Mouse (Mus musculus) MEL (cell line): Measurements from ENCODE around the gene Ccdc155. TPM values are rescaled to one million over a fixed set of nuclear protein-coding genes. Genes with fewer than 3 reads are reported as not detected.
A peak's percentile ranks its signal among the peaks of the same experiment; 100 is the strongest.

Source experiments
- DNase-seq: peaks from one replicate; pipeline ENCODE4 v3.0.0; 2011; ENCODE audit warnings: low read depth, low spot score
- H3K27ac ChIP-seq: 2 replicates; pipeline ENCODE4 v1.5.1; 2012; ENCODE audit warnings: low read depth, mild to moderate bottlenecking, control low read depth, low read length, moderate library complexity; ENCODE audit not compliant: control insufficient read depth
- H3K27me3 ChIP-seq, 2 experiments: fragments of 150-350 bp in 1 of 2; sonication (generic) in 1 of 2; 2 replicates each; pipeline ENCODE4 v1.6.1; 2012; ENCODE audit warnings: low read length in 2 of 2, mild to moderate bottlenecking in 2 of 2, improper control_type of control experiment in 1 of 2, moderate library complexity in 1 of 2; ENCODE audit not compliant: insufficient read depth in 2 of 2, control insufficient read depth in 1 of 2
- H3K36me3 ChIP-seq, 2 experiments: 2 replicates each; pipeline ENCODE4 v1.6.1; 2012 to 2014; ENCODE audit warnings: low read length in 2 of 2, improper control_type of control experiment in 1 of 2, inconsistent platforms in 1 of 2, mild to moderate bottlenecking in 1 of 2; ENCODE audit not compliant: insufficient read depth in 2 of 2, control insufficient read depth in 1 of 2
- H3K4me1 ChIP-seq, 2 experiments: fragments of 150-350 bp in 1 of 2; sonication (generic) in 1 of 2; 2 replicates each; pipeline ENCODE4 v1.6.1; 2012; ENCODE audit warnings: low read length in 2 of 2, improper control_type of control experiment in 1 of 2, mild to moderate bottlenecking in 1 of 2; ENCODE audit not compliant: insufficient read depth in 2 of 2, control insufficient read depth in 1 of 2
- H3K4me3 ChIP-seq, 2 experiments: fragments of 150-350 bp in 1 of 2; sonication (generic) in 1 of 2; 2 replicates each; pipeline ENCODE4 v1.5.1; 2012; ENCODE audit warnings: low read depth in 2 of 2, low read length in 2 of 2, mild to moderate bottlenecking in 2 of 2, moderate library complexity in 2 of 2, control low read depth in 1 of 2, improper control_type of control experiment in 1 of 2; ENCODE audit not compliant: control insufficient read depth in 1 of 2, insufficient read depth in 1 of 2
- H3K79me2 ChIP-seq: 2 replicates; pipeline ENCODE4 v1.6.1; 2012; ENCODE audit warnings: mild to moderate bottlenecking, low read length, moderate library complexity; ENCODE audit not compliant: control insufficient read depth, poor library complexity, insufficient read depth
- H3K9ac ChIP-seq: 2 replicates; pipeline ENCODE4 v1.6.1; 2012; ENCODE audit warnings: low read depth, mild to moderate bottlenecking, control low read depth, low read length, moderate library complexity; ENCODE audit not compliant: control insufficient read depth, poor library complexity, severe bottlenecking
- H3K9me3 ChIP-seq: fragments of 150-350 bp; sonication (generic); replicated peaks from 2 replicates; pipeline ENCODE4 v1.6.1; 2012; ENCODE audit warnings: mild to moderate bottlenecking, low read length, improper control_type of control experiment, moderate library complexity; ENCODE audit not compliant: insufficient read depth
- CTCF ChIP-seq, 3 experiments: IDR thresholded peaks in 2 of 3; conservative IDR thresholded peaks in 1 of 3; 2 replicates each; pipeline ENCODE4 v1.5.1; 2011 to 2012; ENCODE audit warnings: low read length in 3 of 3, low read depth in 2 of 3, mild to moderate bottlenecking in 2 of 3, improper control_type of control experiment in 1 of 3, inconsistent platforms in 1 of 3, mixed read lengths in 1 of 3, moderate library complexity in 1 of 3; ENCODE audit not compliant: control insufficient read depth in 1 of 3, insufficient read depth in 1 of 3, poor library complexity in 1 of 3, severe bottlenecking in 1 of 3
- ELF1 ChIP-seq: IDR thresholded peaks from 2 replicates; pipeline ENCODE4 v1.6.1; 2014; ENCODE audit warnings: low read depth, mild to moderate bottlenecking, inconsistent platforms, low read length, improper control_type of control experiment, moderate library complexity
- ETS1 ChIP-seq: IDR thresholded peaks from 2 replicates; pipeline ENCODE4 v1.6.1; 2012; ENCODE audit warnings: low read depth, mild to moderate bottlenecking, inconsistent platforms, low read length, improper control_type of control experiment, moderate library complexity
- GABPA ChIP-seq: IDR thresholded peaks from 2 replicates; pipeline ENCODE4 v1.6.1; 2012; ENCODE audit warnings: low read depth, mild to moderate bottlenecking, inconsistent platforms, low read length, improper control_type of control experiment, moderate library complexity
- MAFK ChIP-seq: IDR thresholded peaks from 2 replicates; pipeline ENCODE4 v1.6.1; 2011; ENCODE audit warnings: low read depth, mild to moderate bottlenecking, low read length, improper control_type of control experiment, borderline replicate concordance
- MEF2A ChIP-seq: IDR thresholded peaks from 2 replicates; pipeline ENCODE4 v1.6.1; 2014; ENCODE audit warnings: low read depth, mild to moderate bottlenecking, inconsistent platforms, low read length, improper control_type of control experiment; ENCODE audit not compliant: poor library complexity, insufficient replicate concordance, severe bottlenecking; ENCODE audit errors: extremely low read depth
- MYC ChIP-seq: IDR thresholded peaks from 2 replicates; pipeline ENCODE4 v1.6.1; 2011; ENCODE audit warnings: low read depth, mild to moderate bottlenecking, low read length, improper control_type of control experiment, moderate library complexity
- NRF1 ChIP-seq: IDR thresholded peaks from 2 replicates; pipeline ENCODE4 v1.6.1; 2014; ENCODE audit warnings: low read depth, mild to moderate bottlenecking, inconsistent platforms, low read length, improper control_type of control experiment, moderate library complexity; ENCODE audit not compliant: poor library complexity, insufficient read depth, severe bottlenecking
- RAD21 ChIP-seq: IDR thresholded peaks from 2 replicates; pipeline ENCODE4 v1.6.1; 2011; ENCODE audit warnings: mild to moderate bottlenecking, low read depth, low read length, improper control_type of control experiment
- SIN3A ChIP-seq: IDR thresholded peaks from 2 replicates; pipeline ENCODE4 v1.6.1; 2012; ENCODE audit warnings: low read length, improper control_type of control experiment, inconsistent platforms
- SMC3 ChIP-seq: IDR thresholded peaks from 2 replicates; pipeline ENCODE4 v1.6.1; 2011; ENCODE audit warnings: low read depth, low read length, improper control_type of control experiment
- USF1 ChIP-seq: IDR thresholded peaks from 2 replicates; pipeline ENCODE4 v1.6.1; 2014; ENCODE audit warnings: low read depth, mild to moderate bottlenecking, inconsistent platforms, low read length, improper control_type of control experiment, moderate library complexity
- ZC3H11A ChIP-seq: IDR thresholded peaks from 2 replicates; pipeline ENCODE4 v1.6.1; 2012; ENCODE audit warnings: low read depth, mild to moderate bottlenecking, inconsistent platforms, low read length, improper control_type of control experiment
- ZMIZ1 ChIP-seq: IDR thresholded peaks from 2 replicates; pipeline ENCODE4 v1.6.1; 2012; ENCODE audit warnings: low read depth, mild to moderate bottlenecking, inconsistent platforms, low read length, improper control_type of control experiment, moderate library complexity
- ZNF384 ChIP-seq: IDR thresholded peaks from 2 replicates; pipeline ENCODE4 v1.6.1; 2012; ENCODE audit warnings: low read depth, mild to moderate bottlenecking, inconsistent platforms, low read length, improper control_type of control experiment
- polyA plus RNA-seq, 2 experiments: library from polyadenylated mRNA; stranded (reverse) in 1 of 2; unstranded in 1 of 2; fragments of >175 nt in 1 of 2; fragments of >200 nt in 1 of 2; gene quantifications; 2 replicates each; pipeline versions ENCODE4 v1.2.1 to v1.2.4; 2012; ENCODE audit warnings: low replicate concordance in 2 of 2, low read depth in 1 of 2; ENCODE audit not compliant: insufficient read length in 2 of 2, insufficient read depth in 1 of 2, missing spikeins in 1 of 2
- total RNA-seq: library from RNA; depleted of rRNA; stranded (reverse); fragments of 300-350 nt; gene quantifications from 2 replicates; pipeline ENCODE4 v1.2.3, GENCODE M21; 2012

Ccdc155 gene
- total and polyA plus RNA-seq, 3 experiments = 0.27 to 0.38 TPM; not detected in 1

GRCm38 (mm10) chr7:45172974-45173373 lies 31.7 kb downstream of the Ccdc155 start:
- no peaks in the 10 kb centered on the region for H3K4me1 ChIP-seq
- H3K27ac ChIP-seq = no peak overlapping the region
- H3K4me3 ChIP-seq = no peak overlapping the region
- H3K79me2 ChIP-seq = no peaks in the 10 kb centered on the region
- no peaks in the 10 kb centered on the region for H3K9me3 ChIP-seq
- H3K36me3 ChIP-seq = no peaks in the 10 kb centered on the region
- TF ChIP-seq RAD21 = peak; percentile 29
- TF ChIP-seq NRF1 = no peak
- TF ChIP-seq ZMIZ1 = no peak
- 0 out of 2 replicates have a peak, but pooled peaks have one; percentile 7 for TF ChIP-seq ZNF384
- TF ChIP-seq CTCF (IDR thresholded peaks at IDR 0.05 in 2 of 3, conservative IDR thresholded peaks at IDR 0.05 in 1 of 3; ENCODE audit: control insufficient read depth in 1 of 3, insufficient read depth in 1 of 3, low read depth in 2 of 3, low read length in 3 of 3, poor library complexity in 1 of 3, severe bottlenecking in 1 of 3) = peak; percentile 69 to 78 (median 70)
- no peak for TF ChIP-seq USF1
- 0 out of 2 replicates have a peak, but pooled peaks have one; percentile 26 for TF ChIP-seq SIN3A
- TF ChIP-seq ZC3H11A = peak; percentile 23; the same call in 1 of the 2 replicates
- peak; percentile 70 for TF ChIP-seq SMC3
- TF ChIP-seq, all 39 proteins: peak for 6
- H3K27me3 ChIP-seq = no peaks in the 10 kb centered on the region
- DNase-seq = peak; percentile 68
- H3K9ac ChIP-seq = no peak overlapping the region

- TF ChIP-seq ETS1 (no peak), CTCF (IDR thresholded peaks at IDR 0.05 in 2 of 3, conservative IDR thresholded peaks at IDR 0.05 in 1 of 3; ENCODE audit: control insufficient read depth in 1 of 3, insufficient read depth in 1 of 3, low read depth in 2 of 3, low read length in 3 of 3, poor library complexity in 1 of 3, severe bottlenecking in 1 of 3) (no peak), MYC (no peak), ELF1 (no peak), NRF1 (no peak), MAFK (no peak), ZMIZ1 (no peak), GABPA (no peak), MEF2A (no peak)
- TF ChIP-seq, all 39 proteins: peak for 0
- H3K9me3 ChIP-seq = no peaks in the 10 kb centered on the region
- H3K36me3 ChIP-seq = no peaks in the 10 kb centered on the region
- no peak overlapping the region for H3K9ac ChIP-seq
- H3K79me2 ChIP-seq = no peaks in the 10 kb centered on the region
- H3K27ac ChIP-seq = no peak overlapping the region
- H3K27me3 ChIP-seq = peaks cover 4% of the 10 kb centered on the region in 2 experiments
- DNase-seq = no peak
- H3K4me1 ChIP-seq = no peaks in the 10 kb centered on the region
- H3K4me3 ChIP-seq = no peak overlapping the region
These were observed 35.2 kb downstream of the Ccdc155 start for GRCm38 (mm10) chr7:45169495-45169894.
